Mouse (Mus musculus) heart, postnatal 0 days (tissue): Measurements from ENCODE around the gene Rundc3a.
"Not testable (repeated sequence)": the region's sequence is repeated elsewhere in the genome, so short reads cannot be mapped to it uniquely, and the experiment has no call there.

ENCODE experiments used
- CTCF ChIP-seq: IDR thresholded peaks from 2 replicates; pipeline ENCODE4 v1.5.1; 2016; ENCODE audit warnings: antibody characterized with exemption, control low read depth, low read depth
- EP300 ChIP-seq: IDR thresholded peaks from 2 replicates; pipeline ENCODE4 v1.6.1; 2016; ENCODE audit warnings: antibody characterized with exemption, low read depth

- not testable (repeated sequence) for TF ChIP-seq EP300, CTCF
Observed at GRCm38 (mm10) chr11:102410345-102410744, 17.1 kb downstream of the Rundc3a start.
